Mouse (Mus musculus): ENCODE measurements around the gene Fa2h.

The Fa2h gene

DNA sequence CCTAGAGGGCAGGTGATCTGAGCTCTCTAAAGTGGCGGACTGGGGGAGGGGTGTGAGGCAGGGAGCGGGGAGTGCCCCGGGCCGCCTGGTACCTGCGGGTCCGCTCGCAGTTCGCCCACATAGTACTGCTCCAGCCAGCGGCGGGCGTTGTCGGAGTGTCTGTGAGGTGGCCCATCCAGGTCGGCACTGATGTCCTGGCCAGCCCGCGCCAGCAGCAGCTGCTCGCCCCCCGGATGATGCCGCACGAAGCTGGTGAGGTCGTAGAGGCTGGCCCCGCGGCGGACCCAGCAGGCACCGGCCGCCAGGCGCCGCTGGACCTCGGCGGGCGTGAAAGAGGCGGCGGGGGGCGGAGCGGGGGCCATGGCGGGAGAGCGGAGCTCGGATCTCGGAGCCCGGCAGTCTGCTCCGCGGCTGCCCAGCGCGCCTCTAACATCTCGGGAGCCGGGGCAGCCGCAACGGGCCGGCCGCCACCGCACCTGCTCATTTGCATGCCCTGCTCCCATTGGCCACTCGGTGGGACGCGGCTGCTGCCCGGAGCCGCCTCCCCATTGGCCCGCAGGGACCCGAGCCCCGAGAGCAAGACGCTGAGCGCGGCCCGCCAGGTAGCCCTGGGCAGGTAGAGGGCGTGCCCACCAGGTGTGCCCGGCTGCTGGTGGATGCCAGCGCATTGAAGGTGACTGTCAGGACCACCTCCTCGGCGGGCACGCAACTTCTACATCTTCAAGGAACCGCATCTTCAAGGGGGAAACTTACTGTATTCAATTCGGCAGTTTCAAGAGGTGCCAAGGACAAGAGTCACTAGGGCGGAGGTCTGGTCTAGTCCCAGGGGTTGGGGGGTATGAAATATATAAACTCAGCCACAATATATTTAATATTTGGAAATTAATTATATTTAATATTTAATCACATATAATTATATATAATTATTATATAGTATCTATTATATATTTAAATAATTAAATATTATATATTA lies at the start of gene Fa2h:
TSS of gene Fa2h (minus strand) at position 434 of the 973 bp plus-strand sequence.
- peak; percentile 88 for DNase-seq (ENCODE audit: low spot score)

GRCm38 (mm10) chr8:111439189-111439588 lies 45.6 kb upstream of the Fa2h start:
- peak; percentile 43 for DNase-seq (ENCODE audit: low spot score)

GRCm38 (mm10) chr8:111435071-111435828 lies 41.6 kb upstream of the Fa2h start:
- no peak for DNase-seq (ENCODE audit: low spot score)

- no peak for DNase-seq (ENCODE audit: low spot score)
Observed at GRCm38 (mm10) chr8:111424646-111425045, 31.0 kb upstream of the Fa2h start.

GRCm38 (mm10) chr8:111424181-111424580 lies 30.6 kb upstream of the Fa2h start:
- no peak for DNase-seq (ENCODE audit: low spot score)

- DNase-seq (ENCODE audit: low spot score) = no peak
Observed at GRCm38 (mm10) chr8:111422614-111423013, 29.0 kb upstream of the Fa2h start.

DNA sequence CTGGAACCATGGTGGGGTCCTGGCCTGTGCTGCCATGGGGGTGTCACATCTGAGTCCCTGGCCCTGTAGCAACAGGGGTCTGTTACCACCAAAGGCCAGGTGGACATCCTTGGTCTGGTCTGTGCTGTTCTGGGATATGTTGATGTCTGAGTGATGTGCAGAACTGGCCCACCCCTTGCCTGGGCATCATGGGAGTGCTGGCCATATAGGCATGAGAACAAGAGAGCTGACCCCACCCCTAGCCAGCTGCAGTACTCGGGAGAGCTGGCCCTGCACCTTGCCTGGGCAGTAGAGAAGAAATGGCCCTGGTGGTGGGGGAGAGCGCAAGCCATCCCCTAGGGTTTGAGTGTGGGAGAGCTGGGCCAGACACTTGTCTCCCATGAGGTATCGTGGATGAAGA lies 25.5 kb upstream of the Fa2h start:
- DNase-seq (ENCODE audit: low spot score) = no peak

- DNase-seq (ENCODE audit: low spot score) = no peak
Observed at GRCm38 (mm10) chr8:111418601-111419000, 25.0 kb upstream of the Fa2h start.

GRCm38 (mm10) chr8:111417222-111417621 lies 23.6 kb upstream of the Fa2h start:
- DNase-seq (ENCODE audit: low spot score) = no peak

- no peak for DNase-seq (ENCODE audit: low spot score)
Observed at GRCm38 (mm10) chr8:111403391-111403790, 9.8 kb upstream of the Fa2h start.

- DNase-seq (ENCODE audit: low spot score) = no peak
Observed at GRCm38 (mm10) chr8:111391268-111391667, 2.4 kb downstream of the Fa2h start.

GRCm38 (mm10) chr8:111390837-111391236 lies 2.8 kb downstream of the Fa2h start:
- no peak for DNase-seq (ENCODE audit: low spot score)

DNA sequence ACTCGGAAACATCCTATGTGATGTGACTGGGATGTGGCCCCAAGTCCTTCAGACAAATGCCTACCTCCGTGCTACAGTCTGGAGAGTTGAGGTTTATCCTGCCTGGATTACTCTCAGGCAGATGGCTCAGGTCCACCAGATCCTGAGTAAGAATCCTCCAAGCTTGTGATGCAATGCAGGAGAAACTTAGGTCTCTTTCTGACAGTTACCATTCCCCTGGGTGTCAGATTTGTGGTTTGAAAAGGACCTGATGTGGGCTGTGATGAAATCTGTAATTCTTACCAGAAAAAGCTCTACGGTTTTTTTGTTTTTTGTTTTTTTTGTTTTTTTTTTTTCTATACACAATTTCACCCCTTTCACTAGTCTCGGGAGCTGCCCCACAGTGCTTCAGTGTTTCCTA lies 4.0 kb downstream of the Fa2h start:
- DNase-seq (ENCODE audit: low spot score) = no peak

DNA sequence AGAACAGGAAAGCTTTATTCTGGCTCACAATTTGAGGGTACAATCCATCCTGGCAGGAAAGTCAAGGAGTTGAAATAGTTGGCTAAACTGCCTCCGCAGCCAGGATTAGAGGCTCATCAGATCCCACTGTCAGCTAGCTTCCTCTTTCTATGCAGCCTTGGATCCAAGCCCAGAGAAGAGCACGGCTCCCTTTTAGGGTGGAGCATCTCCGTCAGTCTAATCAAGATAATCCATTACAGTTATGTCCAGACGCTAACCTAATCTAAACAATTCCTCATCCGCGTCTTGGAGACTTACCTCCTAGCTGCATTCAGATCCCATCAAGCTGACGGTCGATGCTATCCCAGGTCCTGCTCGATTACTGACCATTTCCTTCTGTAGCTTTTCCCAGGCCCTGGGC lies 7.7 kb downstream of the Fa2h start:
- DNase-seq (ENCODE audit: low spot score) = no peak

GRCm38 (mm10) chr8:111384628-111385027 lies 9.0 kb downstream of the Fa2h start:
- no peak for DNase-seq (ENCODE audit: low spot score)

DNA sequence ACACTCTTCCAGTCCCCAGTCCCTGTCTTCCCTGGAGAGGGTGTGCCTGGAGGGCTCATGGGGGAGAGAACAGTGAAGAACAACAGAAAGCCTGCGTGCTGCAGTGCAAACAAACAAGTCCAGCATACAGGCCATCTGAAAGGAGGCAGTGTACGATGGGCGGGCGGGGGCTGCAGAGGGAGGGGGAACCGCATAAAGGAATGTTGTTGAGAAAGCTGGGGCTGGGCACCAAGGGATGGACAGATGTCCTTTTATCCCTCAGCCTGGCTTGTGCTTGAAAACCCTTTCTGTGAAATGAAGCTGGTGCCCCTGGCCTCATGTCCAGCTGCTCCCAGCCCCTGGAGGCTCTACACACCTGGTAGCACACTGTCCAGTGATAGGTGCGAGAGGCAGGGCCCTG lies 18.4 kb downstream of the Fa2h start:
- no peak for DNase-seq (ENCODE audit: low spot score)

DNA sequence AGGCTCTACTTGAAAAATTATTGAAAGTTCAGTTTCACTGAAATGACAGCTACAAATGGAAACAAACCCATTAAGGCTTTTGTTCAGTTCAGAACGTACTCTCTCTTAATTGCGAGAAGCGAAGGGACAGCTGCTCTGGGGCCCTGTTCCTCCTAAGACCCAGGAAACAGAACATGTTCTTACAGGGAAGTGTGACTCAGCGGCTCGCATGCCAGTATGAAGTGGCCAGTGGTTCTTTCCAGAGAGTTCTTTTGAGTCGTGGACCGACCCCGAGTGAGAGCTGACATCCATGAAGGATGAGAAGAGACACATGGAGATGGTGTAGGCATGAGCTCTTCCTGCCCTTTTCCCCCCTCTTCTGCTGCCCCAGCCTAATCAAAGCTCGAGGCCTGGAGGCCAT lies 23.9 kb downstream of the Fa2h start:
- DNase-seq (ENCODE audit: low spot score) = no peak

GRCm38 (mm10) chr8:111367350-111367749 lies 26.3 kb downstream of the Fa2h start:
- DNase-seq (ENCODE audit: low spot score) = no peak

GRCm38 (mm10) chr8:111366610-111367234 lies 26.9 kb downstream of the Fa2h start:
- peak; percentile 11 for DNase-seq (ENCODE audit: low spot score)

DNA sequence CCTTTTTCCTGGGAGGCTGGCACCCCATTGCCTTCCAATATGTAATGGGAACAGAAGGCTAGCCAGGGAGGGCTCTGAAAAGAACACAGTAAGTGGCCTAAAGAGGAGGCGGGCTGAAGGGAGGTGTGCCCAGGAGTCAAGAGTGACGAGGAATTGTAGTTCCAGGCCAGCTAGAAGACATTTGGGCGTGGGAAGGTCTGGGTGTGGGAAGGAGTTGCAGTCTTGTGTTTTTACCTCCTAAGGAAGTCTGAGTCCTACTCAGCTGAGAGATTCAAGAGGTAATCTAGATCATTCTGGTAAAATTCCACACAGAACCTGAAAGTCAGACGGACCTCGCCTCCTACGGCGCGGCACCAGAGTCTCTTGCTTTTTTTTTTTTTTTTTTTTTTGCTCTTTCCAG lies 30.1 kb downstream of the Fa2h start:
- DNase-seq (ENCODE audit: low spot score) = no peak

DNA sequence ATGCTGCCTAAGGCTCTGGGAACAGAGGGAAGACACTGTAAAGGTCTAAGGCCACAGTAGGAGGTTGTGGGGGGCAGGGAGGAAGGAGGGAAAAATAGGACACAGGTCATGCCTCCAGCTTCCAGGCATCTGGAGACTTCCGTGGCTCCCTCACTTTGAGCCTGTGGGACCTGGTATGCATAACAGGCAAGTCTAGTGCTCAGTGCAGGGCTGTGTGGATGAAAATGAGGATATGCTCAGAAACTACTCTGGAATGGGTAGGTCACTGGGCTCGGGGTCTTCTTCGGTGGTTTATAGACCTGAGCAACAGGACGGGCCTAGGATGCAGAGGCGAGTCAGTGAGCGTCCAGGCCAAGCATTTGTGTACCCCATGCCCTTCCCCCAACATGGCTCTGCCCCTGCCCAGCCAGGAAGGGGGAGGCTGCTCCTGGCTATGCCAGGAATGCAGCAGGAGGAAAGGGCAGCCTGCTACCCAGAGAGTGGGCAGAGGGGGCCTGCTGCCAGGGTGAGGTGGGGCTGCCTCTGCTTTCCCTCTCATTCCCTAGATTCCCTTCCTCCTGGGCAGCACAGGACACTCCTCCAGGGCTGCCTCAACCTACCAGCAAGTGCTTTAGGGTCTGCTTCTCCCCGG lies 32.9 kb downstream of the Fa2h start:
- DNase-seq (ENCODE audit: low spot score) = no peak

- DNase-seq (ENCODE audit: low spot score) = no peak
Observed at GRCm38 (mm10) chr8:111359936-111360335, 33.7 kb downstream of the Fa2h start.
